Mouse (Mus musculus) lung, postnatal 4 days (tissue): Measurements from ENCODE around the gene Zbed4.
"Not testable (repeated sequence)": the region's sequence is repeated elsewhere in the genome, so short reads cannot be mapped to it uniquely, and the experiment has no call there.

ENCODE experiments used
- DNase-seq, 2 experiments: peaks; one replicate each; pipeline ENCODE4 v3.0.0; 2021

The Zbed4 gene

GRCm38 (mm10) chr15:88741366-88741765 lies 10.1 kb upstream of the Zbed4 start:
- DNase-seq, result no peak

- DNase-seq, result not testable (repeated sequence)
Observed at GRCm38 (mm10) chr15:88743371-88743770, 8.1 kb upstream of the Zbed4 start.

- DNase-seq, result no peak
Observed at GRCm38 (mm10) chr15:88745347-88745746, 6.1 kb upstream of the Zbed4 start.

- DNase-seq, result no peak
Observed at GRCm38 (mm10) chr15:88745926-88746325, 5.5 kb upstream of the Zbed4 start.

GRCm38 (mm10) chr15:88749617-88750016 lies 1.8 kb upstream of the Zbed4 start:
- DNase-seq, result not testable (repeated sequence)

- DNase-seq, result no peak
Observed at GRCm38 (mm10) chr15:88750032-88750431, 1.4 kb upstream of the Zbed4 start.

- DNase-seq, result peak; percentile 99
Observed at GRCm38 (mm10) chr15:88750677-88751563, 540 bp upstream of the Zbed4 start.

GRCm38 (mm10) chr15:88752403-88752733 lies 908 bp downstream of the Zbed4 start:
- no peak for DNase-seq

- DNase-seq, result no peak
Observed at GRCm38 (mm10) chr15:88754896-88755295, 3.4 kb downstream of the Zbed4 start.

GRCm38 (mm10) chr15:88755761-88756160 lies 4.3 kb downstream of the Zbed4 start:
- no peak for DNase-seq

GRCm38 (mm10) chr15:88758061-88758460 lies 6.6 kb downstream of the Zbed4 start:
- DNase-seq, result no peak

GRCm38 (mm10) chr15:88761551-88761950 lies 10.1 kb downstream of the Zbed4 start:
- no peak for DNase-seq

- DNase-seq, result not testable (repeated sequence)
Observed at GRCm38 (mm10) chr15:88766139-88766538, 14.7 kb downstream of the Zbed4 start.

- DNase-seq, result no peak
Observed at GRCm38 (mm10) chr15:88768537-88768936, 17.1 kb downstream of the Zbed4 start.

GRCm38 (mm10) chr15:88774630-88775029 lies 23.2 kb downstream of the Zbed4 start:
- DNase-seq, result not testable (repeated sequence)

GRCm38 (mm10) chr15:88792140-88792850 lies 40.8 kb downstream of the Zbed4 start:
- no peak for DNase-seq

GRCm38 (mm10) chr15:88794729-88795128 lies 43.3 kb downstream of the Zbed4 start:
- DNase-seq, result not testable (repeated sequence)

GRCm38 (mm10) chr15:88799950-88800371 lies 48.5 kb downstream of the Zbed4 start:
- peak; percentile 21 to 46 for DNase-seq

- no peak for DNase-seq
Observed at GRCm38 (mm10) chr15:88800921-88801354, 49.5 kb downstream of the Zbed4 start.

GRCm38 (mm10) chr15:88801903-88802302 lies 50.4 kb downstream of the Zbed4 start:
- no peak for DNase-seq

- no peak for DNase-seq
Observed at GRCm38 (mm10) chr15:88802348-88802747, 50.9 kb downstream of the Zbed4 start.

GRCm38 (mm10) chr15:88808121-88808520 lies 56.7 kb downstream of the Zbed4 start:
- no peak for DNase-seq

- DNase-seq, result no peak
Observed at GRCm38 (mm10) chr15:88810369-88810768, 58.9 kb downstream of the Zbed4 start.

GRCm38 (mm10) chr15:88813262-88813661 lies 61.8 kb downstream of the Zbed4 start:
- no peak for DNase-seq
